Mouse (Mus musculus) midbrain, embryonic 10.5 days (tissue): ENCODE measurements at regions not wholly inside any gene's neighbourhood (a gene's known extent, or its start where the extent isn't known, plus 50 kb on each side); places are given as distances from the start of the nearest gene placed in this dataset.

Experiments
- DNase-seq: peaks from one replicate; pipeline ENCODE4 v3.0.0-alpha.2; 2017; ENCODE audit warnings: low spot score
- H3K27ac ChIP-seq: fragments of 300-500 bp; sonication (generic); replicated peaks from 2 replicates; pipeline ENCODE4 v1.5.1; 2016; ENCODE audit warnings: mild to moderate bottlenecking
- H3K27me3 ChIP-seq: fragments of 300-500 bp; sonication (generic); 2 replicates; pipeline ENCODE4 v1.6.1; 2016; ENCODE audit warnings: low read depth, mild to moderate bottlenecking; ENCODE audit not compliant: poor library complexity, severe bottlenecking
- H3K36me3 ChIP-seq: fragments of 300-500 bp; sonication (generic); 2 replicates; pipeline ENCODE4 v1.6.1; 2016; ENCODE audit warnings: mild to moderate bottlenecking, moderate library complexity
- H3K4me1 ChIP-seq: fragments of 300-500 bp; sonication (generic); 2 replicates; pipeline ENCODE4 v1.6.1; 2016
- H3K4me3 ChIP-seq: fragments of 300-500 bp; sonication (generic); 2 replicates; pipeline ENCODE4 v1.5.1; 2016; ENCODE audit warnings: mild to moderate bottlenecking, moderate library complexity
- H3K9me3 ChIP-seq: fragments of 300-500 bp; sonication (generic); replicated peaks from 2 replicates; pipeline ENCODE4 v1.6.1; 2016; ENCODE audit warnings: mild to moderate bottlenecking
- WGBS: fragments of 180-500 bp; shearing (Covaris S2); methylation state at CpG from one replicate; pipeline ENCODE4 v1.1.7; 2016; 5-methylcytosine and 5-hydroxymethylcytosine counted together

DNA sequence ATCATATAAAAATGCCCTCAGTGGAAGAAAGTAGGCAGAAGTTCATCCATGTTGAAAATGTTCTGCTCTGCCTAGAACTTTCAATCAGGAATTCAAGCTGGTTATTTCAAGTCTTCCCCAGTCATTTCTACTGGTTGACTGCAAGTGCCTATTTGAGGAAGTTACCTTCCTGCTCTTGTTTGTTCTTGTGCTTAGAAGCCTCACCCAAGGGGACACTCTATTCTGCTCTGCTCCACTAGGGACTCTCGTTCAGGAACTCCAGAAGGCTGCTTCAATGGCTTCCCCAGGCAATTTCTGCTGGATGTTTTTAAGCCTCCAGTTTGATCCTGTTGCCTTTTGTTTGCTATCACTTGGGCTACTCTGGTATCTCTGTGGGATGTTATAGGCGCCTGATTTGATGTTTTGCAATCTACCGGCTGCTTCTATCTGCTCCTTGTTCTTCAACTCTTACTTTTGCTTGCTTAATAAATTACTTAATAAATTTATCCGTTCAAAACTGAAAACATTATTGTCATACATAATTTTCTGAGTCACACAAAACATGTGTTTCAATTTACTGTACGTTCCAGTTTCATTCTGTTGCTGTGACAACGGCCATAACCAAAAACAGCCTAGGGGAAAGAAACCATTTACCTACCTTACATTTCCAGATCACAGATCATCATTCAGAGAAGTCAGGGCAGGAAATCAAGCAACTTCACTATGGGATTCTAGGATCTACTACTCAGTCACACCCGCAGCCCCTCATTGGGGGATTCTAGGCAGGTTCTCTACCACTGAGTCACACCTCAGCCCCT, 71.4 kb upstream of the Foxk1 start:
- Histone ChIP-seq H3K27me3 (no peaks in the 10 kb centered on the region), H3K9me3 (no peaks in the 10 kb centered on the region), H3K27ac (no peak overlapping the region), H3K4me3 (no peak overlapping the region), H3K36me3 (no peaks in the 10 kb centered on the region), H3K4me1 (peaks cover 8% of the 10 kb centered on the region)
- DNase-seq: no peak
- WGBS: 83% methylated on average over 7 of the region's 7 CpGs

DNA sequence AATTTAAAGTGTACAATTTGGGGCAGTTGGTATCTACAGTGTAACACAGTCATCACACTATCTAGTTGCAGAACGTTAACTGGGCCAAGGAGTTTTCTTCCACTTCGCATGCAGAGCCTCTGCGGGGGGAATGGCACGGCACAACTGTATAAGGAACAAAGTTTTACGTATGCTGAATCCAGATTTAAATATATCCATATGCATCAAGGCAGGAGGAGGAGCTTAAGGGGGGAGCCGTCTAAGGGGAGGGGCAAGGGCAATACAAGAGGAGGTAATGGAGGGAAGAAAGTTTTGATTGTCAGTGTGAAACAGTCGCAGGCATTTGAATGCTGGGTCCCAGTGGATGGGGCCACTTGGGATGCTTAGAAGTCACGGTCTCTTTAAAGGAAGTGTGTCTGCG, 68.6 kb upstream of the Foxk1 start:
- H3K27ac ChIP-seq: no peak overlapping the region

DNA sequence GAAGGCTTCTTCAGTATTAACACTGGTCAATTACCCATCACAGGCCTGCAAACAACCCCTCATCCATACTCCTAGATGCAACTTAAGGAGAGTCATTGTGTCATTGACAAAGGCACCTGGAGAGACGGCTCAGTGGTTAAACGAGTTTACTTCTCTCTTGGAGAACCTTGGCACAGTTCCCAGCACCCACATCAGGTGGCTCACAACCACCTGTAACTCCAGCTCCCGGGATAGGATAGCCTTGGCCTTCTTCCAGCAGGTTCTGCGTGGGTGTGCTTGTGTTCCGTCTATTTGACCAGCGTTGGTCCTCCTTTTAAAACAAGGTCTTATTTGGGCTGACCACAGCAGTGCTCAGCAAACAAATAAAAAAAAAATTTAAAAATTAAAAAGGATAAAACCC, 63.9 kb upstream of the Foxk1 start:
- H3K4me3 ChIP-seq: no peak overlapping the region
- 89% methylated on average over 6 of the region's 6 CpGs for WGBS
- no peak for DNase-seq
- H3K36me3 ChIP-seq: no peaks in the 10 kb centered on the region
- H3K27ac ChIP-seq: no peak overlapping the region
- no peaks in the 10 kb centered on the region for H3K27me3 ChIP-seq
- peaks cover 14% of the 10 kb centered on the region for H3K4me1 ChIP-seq
- no peaks in the 10 kb centered on the region for H3K9me3 ChIP-seq

More for the DNA sequence above, 68.6 kb upstream of the Foxk1 start:
- no peak overlapping the region for H3K4me3 ChIP-seq
- H3K27me3 ChIP-seq: no peaks in the 10 kb centered on the region
- H3K4me1 ChIP-seq: peaks cover 2% of the 10 kb centered on the region; the same call in 1 of the 2 replicates
- H3K36me3 ChIP-seq: no peaks in the 10 kb centered on the region
- H3K9me3 ChIP-seq: no peaks in the 10 kb centered on the region
- WGBS: 68% methylated on average over 9 of the region's 9 CpGs
- no peak for DNase-seq

DNA sequence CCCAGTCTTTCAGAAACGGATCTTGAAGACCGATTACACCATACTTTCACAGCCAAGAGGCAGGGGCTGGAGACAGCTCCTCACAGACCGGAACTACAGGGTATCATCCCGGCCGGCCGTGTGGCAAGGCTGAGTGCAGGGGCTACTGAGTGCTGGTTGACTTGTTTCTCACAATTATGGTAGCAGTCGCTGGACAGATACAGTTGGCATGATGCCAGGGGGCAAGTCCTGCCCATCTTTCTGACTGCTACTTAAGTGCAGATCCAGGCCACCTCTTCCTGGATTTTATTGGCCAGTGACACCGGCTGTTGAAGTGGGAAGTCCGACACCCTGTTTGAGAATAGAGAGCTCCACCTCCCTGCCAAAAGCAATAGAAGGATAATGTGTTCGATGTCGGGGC, 63.2 kb upstream of the Foxk1 start:
- Histone ChIP-seq H3K9me3 (no peaks in the 10 kb centered on the region), H3K4me3 (no peak overlapping the region), H3K27ac (no peak overlapping the region), H3K27me3 (no peaks in the 10 kb centered on the region), H3K36me3 (no peaks in the 10 kb centered on the region), H3K4me1 (peaks cover 12% of the 10 kb centered on the region)
- 83% methylated on average over 11 of the region's 11 CpGs for WGBS
- no peak for DNase-seq

DNA sequence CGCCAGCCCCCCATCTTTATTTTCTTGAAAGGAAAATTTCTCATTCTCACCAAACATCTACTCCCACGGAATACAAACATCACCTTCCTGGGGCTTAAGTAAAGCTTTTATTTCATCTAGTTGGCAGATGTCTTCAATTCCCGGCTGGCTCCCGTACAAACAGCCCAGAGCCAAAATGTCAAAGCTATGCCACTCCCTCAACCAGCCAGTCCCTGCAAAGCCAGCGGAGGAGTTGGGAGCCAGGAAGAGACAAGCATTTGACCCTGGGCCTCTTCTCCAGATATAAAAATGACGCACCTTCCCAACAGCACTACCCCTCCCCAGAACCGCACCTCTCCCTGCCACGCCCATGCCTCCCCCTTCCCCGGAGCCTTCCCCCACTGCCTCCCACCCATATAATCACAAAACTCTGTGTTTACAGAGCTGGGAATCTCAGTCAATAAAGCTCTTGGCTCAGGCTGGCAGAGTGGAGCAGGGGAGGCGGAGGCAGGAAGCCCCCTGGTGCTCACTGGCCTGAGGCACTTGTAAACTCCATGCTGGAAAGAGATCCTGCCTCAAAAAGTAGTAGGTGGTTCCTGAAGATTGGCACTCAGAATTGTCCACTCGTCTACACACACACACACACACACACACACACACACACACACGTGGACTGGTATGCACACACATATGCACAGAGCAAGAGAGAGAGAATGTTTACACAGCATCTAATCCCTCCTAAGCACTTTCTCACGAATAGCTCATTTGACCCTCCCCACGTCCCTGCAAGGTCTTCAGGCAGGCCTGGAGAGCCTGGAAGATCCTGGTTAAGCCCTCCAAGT, 60.9 kb upstream of the Foxk1 start:
- Histone ChIP-seq H3K4me3 (no peak overlapping the region), H3K27me3 (no peaks in the 10 kb centered on the region), H3K36me3 (no peaks in the 10 kb centered on the region), H3K4me1 (peaks cover 12% of the 10 kb centered on the region), H3K27ac (no peak overlapping the region), H3K9me3 (no peaks in the 10 kb centered on the region)
- WGBS: 64% methylated on average over 14 of the region's 14 CpGs
- no peak for DNase-seq

DNA sequence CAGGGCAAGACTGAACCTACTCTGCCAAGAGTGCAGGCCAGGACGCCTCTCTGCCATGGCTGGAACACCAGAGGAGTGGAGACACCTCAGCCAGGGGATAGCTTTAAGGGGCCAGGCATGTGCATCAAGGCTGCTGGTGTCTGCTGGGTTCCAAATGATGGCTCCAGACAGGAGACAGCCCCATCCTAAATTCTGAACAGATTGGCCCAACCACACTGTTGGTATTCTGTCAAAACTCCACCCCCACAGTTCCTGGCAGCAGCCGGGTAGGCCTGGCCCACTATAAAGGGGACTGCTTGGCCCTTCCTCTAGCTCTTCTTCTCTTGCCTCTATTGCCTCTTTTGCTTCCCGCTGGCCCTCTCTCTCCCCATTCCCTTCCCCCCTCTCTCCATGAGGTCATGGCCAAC, 60.3 kb upstream of the Foxk1 start:
- Histone ChIP-seq H3K36me3 (no peaks in the 10 kb centered on the region), H3K9me3 (no peaks in the 10 kb centered on the region), H3K4me3 (no peak overlapping the region), H3K27ac (no peak overlapping the region), H3K27me3 (no peaks in the 10 kb centered on the region), H3K4me1 (peaks cover 12% of the 10 kb centered on the region)
- DNase-seq: no peak
- 63% methylated on average over 3 of the region's 3 CpGs for WGBS

DNA sequence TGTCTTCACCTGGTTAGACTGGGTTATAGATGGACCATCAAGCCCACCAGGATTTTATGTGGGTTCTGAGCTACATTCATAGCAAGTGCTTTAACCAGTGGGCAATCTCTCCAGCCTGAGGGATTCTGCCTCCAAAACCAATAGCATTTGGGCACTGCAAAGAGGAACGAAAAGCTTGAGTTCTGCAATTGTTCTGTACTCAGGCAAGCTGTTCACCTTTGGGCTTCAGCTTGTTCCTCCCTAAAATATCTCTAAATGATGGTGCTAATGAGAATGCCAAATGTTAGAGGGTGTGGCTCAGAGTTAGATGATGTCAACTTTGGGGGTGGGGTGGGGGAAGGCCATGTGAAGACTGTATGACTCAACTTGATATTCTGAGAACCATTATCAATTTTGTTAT, 54.8 kb upstream of the Foxk1 start:
- WGBS: 79% methylated on average over 1 of the region's 1 CpGs
- Histone ChIP-seq H3K27ac (no peak overlapping the region), H3K4me1 (peaks cover 2% of the 10 kb centered on the region; the same call in 1 of the 2 replicates), H3K4me3 (no peak overlapping the region), H3K9me3 (no peaks in the 10 kb centered on the region), H3K36me3 (no peaks in the 10 kb centered on the region), H3K27me3 (no peaks in the 10 kb centered on the region)
- no peak for DNase-seq

DNA sequence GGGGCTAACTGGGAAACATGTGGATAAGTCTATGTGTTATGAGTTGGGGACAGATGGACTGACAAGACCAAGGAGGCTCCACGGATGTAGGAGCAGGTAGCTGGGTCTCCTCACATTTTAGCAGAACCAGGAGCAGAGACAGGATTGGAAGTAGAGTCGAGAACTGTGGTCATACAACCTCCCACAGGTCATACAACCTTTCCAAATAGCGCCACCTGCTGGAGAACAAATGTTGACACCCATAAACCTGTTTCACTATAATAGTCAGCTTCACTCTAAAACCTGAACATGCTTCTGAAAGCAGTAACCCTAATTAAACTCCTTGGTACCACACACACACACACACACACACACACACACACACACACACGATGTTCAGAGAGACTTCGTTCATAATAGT, 50.7 kb upstream of the Foxk1 start:
- Histone ChIP-seq H3K4me1 (peaks cover 5% of the 10 kb centered on the region; the same call in 1 of the 2 replicates), H3K9me3 (no peaks in the 10 kb centered on the region), H3K27ac (no peak overlapping the region), H3K4me3 (no peak overlapping the region), H3K27me3 (no peaks in the 10 kb centered on the region), H3K36me3 (no peaks in the 10 kb centered on the region)
- WGBS: 59% methylated on average over 5 of the region's 5 CpGs
- DNase-seq: no peak
